Mouse (Mus musculus) liver, postnatal 0 days (tissue): ENCODE data around the gene Dhdh. TPM values are rescaled to one million over a fixed set of nuclear protein-coding genes. Genes with fewer than 3 reads are reported as not detected.
"Not testable (repeated sequence)": the region's sequence is repeated elsewhere in the genome, so short reads cannot be mapped to it uniquely, and the experiment has no call there.

Source experiments
- ATAC-seq: fragments of 200-750 bp; cut with Nextera tagmentation; 2 replicates; pipeline ENCODE4 v1.8.0; 2017; ENCODE audit warnings: mild to moderate bottlenecking, moderate library complexity
- DNase-seq: peaks from one replicate; pipeline ENCODE4 v3.0.0-alpha.2; 2016
- H3K27ac ChIP-seq: fragments of 300-500 bp; sonication (generic); 2 replicates; pipeline ENCODE4 v1.5.1; 2014; ENCODE audit warnings: antibody characterized with exemption, moderate library complexity, mild to moderate bottlenecking, low read depth
- H3K27me3 ChIP-seq: fragments of 300-500 bp; sonication (generic); 2 replicates; pipeline ENCODE4 v1.6.1; 2014; ENCODE audit warnings: low read length, control low read depth, mixed read lengths; ENCODE audit not compliant: insufficient read depth
- H3K36me3 ChIP-seq: fragments of 300-500 bp; sonication (generic); replicated peaks from 2 replicates; pipeline ENCODE4 v1.6.1; 2014; ENCODE audit warnings: mild to moderate bottlenecking, control low read depth, low read length, moderate library complexity, mixed read lengths; ENCODE audit not compliant: insufficient read depth
- H3K4me1 ChIP-seq: fragments of 300-500 bp; sonication (generic); 2 replicates; pipeline ENCODE4 v1.6.1; 2014; ENCODE audit warnings: antibody characterized with exemption, mild to moderate bottlenecking, control low read depth; ENCODE audit not compliant: insufficient read depth
- H3K4me2 ChIP-seq: fragments of 300-500 bp; sonication (generic); 2 replicates; pipeline ENCODE4 v1.6.1; 2014; ENCODE audit warnings: low read depth, mild to moderate bottlenecking, low read length, moderate library complexity, mixed read lengths
- H3K4me3 ChIP-seq: fragments of 300-500 bp; sonication (generic); 2 replicates; pipeline ENCODE4 v1.5.1; 2014; ENCODE audit warnings: low read depth, low read length
- H3K9ac ChIP-seq: fragments of 300-500 bp; sonication (generic); replicated peaks from 2 replicates; pipeline ENCODE4 v1.6.1; 2014; ENCODE audit warnings: mild to moderate bottlenecking, moderate library complexity
- H3K9me3 ChIP-seq: fragments of 300-500 bp; sonication (generic); 2 replicates; pipeline ENCODE4 v1.6.1; 2016; ENCODE audit warnings: mild to moderate bottlenecking, control low read depth, low read length, mixed read lengths
- CTCF ChIP-seq: sonication (generic); IDR thresholded peaks from 2 replicates; pipeline ENCODE4 v1.5.1; 2016; ENCODE audit warnings: antibody characterized with exemption, low read depth
- EP300 ChIP-seq: IDR thresholded peaks from 2 replicates; pipeline ENCODE4 v1.6.1; 2016; ENCODE audit warnings: antibody characterized with exemption, low read depth, mild to moderate bottlenecking
- WGBS: fragments of 180-500 bp; shearing (Covaris S2); extraction: QIAGEN DNeasy Blood & Tissue Kit; methylation state at CpG from one replicate; pipeline ENCODE4 v1.1.7; 2014; ENCODE audit not compliant: insufficient replicate concordance; 5-methylcytosine and 5-hydroxymethylcytosine counted together
- polyA plus RNA-seq: library from polyadenylated mRNA; unstranded; fragments of >200 nt; fragmentation: Nextera tagmentation; extraction: Ambion mirVana; gene quantifications from 2 replicates; pipeline ENCODE4 v1.2.1, GENCODE M21; 2015

Gene Dhdh
- polyA plus RNA-seq, 1 experiment from 2014 or later, result 9.5 TPM

- H3K4me1 ChIP-seq, result peaks cover 34% of the 10 kb centered on the region
- DNase-seq (peak; percentile 96), ATAC-seq (peak; percentile 87)
- H3K9me3 ChIP-seq, H3K27me3 ChIP-seq: not testable (repeated sequence)
- peaks cover 40% of the 10 kb centered on the region for H3K36me3 ChIP-seq
- H3K27ac ChIP-seq, result peak within 1 kb of the TSS; percentile 98
- peak within 1 kb of the TSS; percentile 79 for H3K4me2 ChIP-seq
- H3K9ac ChIP-seq, result peak within 1 kb of the TSS; percentile 77
- peak within 1 kb of the TSS; percentile 68 for H3K4me3 ChIP-seq
- TF ChIP-seq EP300, result peak; percentile 51
- WGBS, result under 1% methylated on average over 27 of the region's 37 CpGs
Measured at GRCm38 (mm10) chr7:45459564-45460140, 29.0 kb downstream of the Dhdh start, which contains the start of gene Ftl1. Ftl1 (minus strand) TSS chr7:45459884.

- peak; percentile 90 for DNase-seq
- H3K27ac ChIP-seq, result peak overlapping the region; percentile 98
- H3K27me3 ChIP-seq, result no peaks in the 10 kb centered on the region
- ATAC-seq, result peak; percentile 51
- peaks cover 40% of the 10 kb centered on the region for H3K36me3 ChIP-seq
- H3K4me3 ChIP-seq, result peak overlapping the region; percentile 68
- peaks cover 34% of the 10 kb centered on the region for H3K4me1 ChIP-seq
- H3K9ac ChIP-seq, result peak overlapping the region; percentile 77
- no peak for TF ChIP-seq CTCF
- TF ChIP-seq EP300, result no peak; the same call in 1 of the 2 replicates
- H3K9me3 ChIP-seq, result no peaks in the 10 kb centered on the region
- H3K4me2 ChIP-seq, result peak overlapping the region; percentile 79
- under 1% methylated on average over 41 of the region's 43 CpGs for WGBS
Measured at GRCm38 (mm10) chr7:45458748-45459563, 29.6 kb downstream of the Dhdh start.

DNA sequence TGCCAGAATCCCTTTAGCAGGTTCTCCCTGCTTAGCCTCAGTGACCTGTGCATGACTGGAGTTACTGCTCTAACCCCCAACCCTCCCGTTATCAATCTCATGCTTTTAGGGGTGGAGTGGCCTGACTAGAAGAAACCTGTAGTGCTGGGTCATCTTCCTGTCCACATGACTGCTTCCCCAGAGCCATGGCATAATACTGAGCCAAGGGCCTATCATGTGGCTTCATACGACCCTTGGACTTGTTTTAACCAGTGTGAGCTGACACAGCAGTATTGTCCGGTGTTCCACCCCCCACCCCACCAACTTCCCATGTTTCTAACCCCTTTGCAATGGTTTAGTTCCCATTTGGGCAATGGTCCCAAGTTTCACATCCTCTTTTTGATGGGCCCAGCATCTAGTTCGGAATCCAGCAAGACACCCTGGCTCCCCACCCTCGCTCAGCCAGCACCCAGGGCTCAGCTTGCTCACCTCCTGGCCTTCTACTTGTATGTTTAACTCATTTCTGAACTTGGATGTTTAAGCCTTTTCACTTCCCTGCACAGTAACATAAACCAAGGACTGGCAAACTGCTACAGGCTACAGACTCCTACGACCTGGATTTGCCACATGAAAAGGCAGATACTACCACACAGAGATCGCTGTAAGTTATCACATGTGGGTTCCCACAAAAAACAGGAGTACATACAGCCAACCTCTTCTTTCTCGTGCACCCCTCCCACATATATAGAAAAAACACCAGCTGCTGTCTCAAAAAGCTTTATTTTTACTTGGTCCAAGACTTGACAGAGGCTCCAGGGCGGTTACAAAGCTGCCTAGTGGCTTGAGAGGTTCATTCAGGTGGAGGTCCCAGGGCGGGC is 31.2 kb downstream of the Dhdh start:
- DNase-seq (peak; percentile 65), ATAC-seq (peak; percentile 35)
- Histone ChIP-seq H3K4me2 (peak overlapping the region; percentile 79), H3K36me3 (peaks cover 31% of the 10 kb centered on the region), H3K4me1 (peaks cover 34% of the 10 kb centered on the region), H3K27me3 (no peaks in the 10 kb centered on the region), H3K9me3 (no peaks in the 10 kb centered on the region), H3K4me3 (peak overlapping the region; percentile 68), H3K9ac (peak overlapping the region; percentile 77), H3K27ac (peak overlapping the region; percentile 98)
- TF ChIP-seq EP300 (peak; percentile 72), CTCF (no peak)
- WGBS, result 29% methylated on average over 9 of the region's 10 CpGs

GRCm38 (mm10) chr7:45456721-45457203 is 31.8 kb downstream of the Dhdh start:
- Histone ChIP-seq H3K9ac (peak overlapping the region; percentile 28), H3K36me3 (peaks cover 30% of the 10 kb centered on the region), H3K4me3 (peak overlapping the region; percentile 68; the same call in 1 of the 2 replicates), H3K9me3 (no peaks in the 10 kb centered on the region), H3K27ac (peak overlapping the region; percentile 98), H3K27me3 (no peaks in the 10 kb centered on the region), H3K4me1 (peaks cover 33% of the 10 kb centered on the region), H3K4me2 (peak overlapping the region; percentile 79)
- DNase-seq, result no peak
- WGBS, result 48% methylated on average over 9 of the region's 9 CpGs
- no peak; the same call in none of the 2 replicates for ATAC-seq
- no peak for TF ChIP-seq EP300
- TF ChIP-seq CTCF, result no peak

DNA sequence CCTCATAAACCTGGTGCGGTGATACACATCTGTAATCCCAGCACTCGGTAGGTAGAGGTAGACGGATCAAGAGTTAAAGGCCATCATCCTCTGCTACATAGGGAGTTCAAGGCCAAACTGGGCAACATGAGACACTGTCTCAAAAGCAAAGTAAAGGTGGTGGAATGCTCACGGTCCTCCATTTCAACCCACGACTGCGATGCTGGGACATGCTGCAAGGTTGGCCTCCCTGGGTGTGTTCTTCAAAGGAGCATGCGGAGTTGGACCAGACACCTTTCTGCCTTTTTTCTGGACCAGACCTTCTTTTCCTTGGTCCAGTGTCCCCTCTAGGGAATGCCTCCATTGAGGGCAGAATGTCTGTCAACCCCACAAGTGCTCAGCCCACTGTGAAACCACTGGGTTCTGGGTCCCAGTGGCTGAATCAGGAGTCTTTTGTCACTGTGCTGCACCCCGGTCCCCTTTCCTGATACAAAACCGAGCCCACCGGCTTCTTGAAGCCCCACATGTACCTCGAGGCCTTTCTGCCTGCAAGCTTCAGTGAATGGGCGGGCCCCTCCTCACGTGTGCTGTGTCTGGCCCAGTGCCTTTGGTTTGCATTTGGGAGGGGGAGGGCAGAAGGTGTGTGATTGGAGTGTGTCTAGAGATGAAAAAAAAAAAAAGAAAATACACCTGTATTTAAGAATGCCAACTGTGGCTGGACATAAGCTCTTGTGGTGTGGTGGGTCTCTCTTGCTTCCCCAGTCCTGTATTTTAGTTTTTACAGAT is 32.5 kb downstream of the Dhdh start:
- peak overlapping the region; percentile 98 for H3K27ac ChIP-seq
- peaks cover 28% of the 10 kb centered on the region for H3K4me1 ChIP-seq
- peak overlapping the region; percentile 28; the same call in 1 of the 2 replicates for H3K9ac ChIP-seq
- no peaks in the 10 kb centered on the region for H3K9me3 ChIP-seq
- DNase-seq, result no peak
- H3K27me3 ChIP-seq, result no peaks in the 10 kb centered on the region
- no peak overlapping the region for H3K4me3 ChIP-seq
- no peak for TF ChIP-seq CTCF
- TF ChIP-seq EP300, result no peak
- 79% methylated on average over 13 of the region's 13 CpGs for WGBS
- no peak for ATAC-seq
- H3K4me2 ChIP-seq, result peak overlapping the region; percentile 79; the same call in 1 of the 2 replicates
- H3K36me3 ChIP-seq, result peaks cover 28% of the 10 kb centered on the region
